Mouse (Mus musculus) brain, embryonic 14.5 days (tissue): ENCODE data around the gene Cuedc2. TPM values are rescaled to one million over a fixed set of nuclear protein-coding genes. Genes with fewer than 3 reads are reported as not detected.

Experiments
- DNase-seq: peaks from one replicate; pipeline ENCODE4 v3.0.0-alpha.2; 2011; ENCODE audit warnings: low read depth
- CTCF ChIP-seq: fragments of 200-500 bp; IDR thresholded peaks from 2 replicates; pipeline ENCODE4 v1.5.1; 2012; ENCODE audit warnings: inconsistent platforms, mild to moderate bottlenecking, moderate library complexity, borderline replicate concordance; ENCODE audit not compliant: insufficient read depth, insufficient read length; ENCODE audit errors: extremely low read depth
- POLR2A ChIP-seq: fragments of 200-500 bp; IDR thresholded peaks from 2 replicates; pipeline ENCODE4 v1.6.1; 2012; ENCODE audit warnings: mild to moderate bottlenecking, inconsistent platforms, borderline replicate concordance; ENCODE audit not compliant: poor library complexity, insufficient read depth, insufficient read length, severe bottlenecking; ENCODE audit errors: extremely low read depth
- polyA plus RNA-seq: library from polyadenylated mRNA; depleted of rRNA; stranded (reverse); fragments of >200 nt; gene quantifications from 2 replicates; pipeline ENCODE4 v1.2.3, GENCODE M21; 2012; rRNA removed

Gene Cuedc2
- 206 and 246 TPM in 2 replicates for polyA plus RNA-seq

DNA sequence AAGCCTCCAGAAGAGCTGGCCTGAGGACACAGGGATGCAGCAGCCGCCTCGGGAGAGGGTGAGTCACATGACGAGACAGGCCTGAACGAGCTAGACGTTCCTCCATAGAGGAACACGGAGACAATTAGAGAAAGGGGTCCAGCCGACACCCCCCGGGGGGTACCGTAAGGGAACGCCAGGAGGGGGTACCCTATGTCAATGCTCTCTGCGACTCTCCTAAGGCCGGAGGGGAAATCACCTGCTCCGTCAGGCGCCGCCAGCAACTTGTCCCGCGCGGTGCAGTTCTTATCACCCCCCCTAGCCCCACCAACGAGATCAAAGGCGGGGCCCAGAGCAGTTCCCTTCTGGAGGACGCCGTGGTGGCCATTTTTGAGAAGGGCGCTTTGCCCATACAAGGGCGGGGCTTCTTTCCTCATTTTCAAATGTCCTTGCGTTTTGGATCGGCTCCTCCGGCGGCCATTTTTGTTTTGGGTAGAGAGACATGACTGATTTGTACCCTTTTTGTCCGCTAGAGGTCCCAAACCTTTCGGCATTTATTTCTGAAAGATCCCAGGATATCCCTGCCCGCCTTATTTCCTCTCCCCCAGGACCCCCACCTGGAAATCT lies at the start of gene Cuedc2:
Gene Cuedc2 (minus strand): TSS at position 372 of the 606 bp plus-strand sequence.
- TF ChIP-seq POLR2A: peak; percentile 35; the same call in 1 of the 2 replicates
- TF ChIP-seq CTCF: peak; percentile 63
- peak; percentile 99 for DNase-seq

DNA sequence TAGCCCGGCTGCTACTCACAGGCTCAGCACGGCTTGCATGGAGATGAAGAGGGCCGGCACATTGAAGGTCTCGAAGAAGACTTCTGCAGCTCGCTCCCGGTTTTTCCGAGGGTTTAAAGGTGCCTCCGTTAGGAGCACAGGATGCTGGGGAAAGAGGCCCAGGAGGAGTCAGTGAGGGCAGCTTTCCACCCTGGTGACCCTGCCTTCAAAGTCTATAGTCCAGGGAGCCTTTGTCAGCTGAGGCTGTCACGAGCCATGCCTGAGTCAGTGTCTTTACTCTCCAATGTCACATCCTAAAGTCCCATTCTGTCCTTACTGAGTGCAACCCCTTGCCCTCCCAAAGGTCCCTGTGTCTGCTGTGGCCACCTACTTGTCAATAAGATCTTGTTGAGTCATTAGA lies 43.8 kb upstream of the Cuedc2 start:
- no peak for TF ChIP-seq POLR2A
- TF ChIP-seq CTCF: no peak

GRCm38 (mm10) chr19:46375891-46376290 lies 37.4 kb upstream of the Cuedc2 start:
- TF ChIP-seq CTCF (no peak), POLR2A (no peak)
- DNase-seq: no peak

More for the DNA sequence above, 43.8 kb upstream of the Cuedc2 start:
- DNase-seq: no peak

GRCm38 (mm10) chr19:46375489-46375888 lies 37.0 kb upstream of the Cuedc2 start:
- peak; percentile 83 for DNase-seq
- no peak for TF ChIP-seq POLR2A
- TF ChIP-seq CTCF: no peak

- DNase-seq: no peak
- TF ChIP-seq POLR2A: no peak
- no peak for TF ChIP-seq CTCF
Measured at GRCm38 (mm10) chr19:46374477-46375088, 36.1 kb upstream of the Cuedc2 start.

DNA sequence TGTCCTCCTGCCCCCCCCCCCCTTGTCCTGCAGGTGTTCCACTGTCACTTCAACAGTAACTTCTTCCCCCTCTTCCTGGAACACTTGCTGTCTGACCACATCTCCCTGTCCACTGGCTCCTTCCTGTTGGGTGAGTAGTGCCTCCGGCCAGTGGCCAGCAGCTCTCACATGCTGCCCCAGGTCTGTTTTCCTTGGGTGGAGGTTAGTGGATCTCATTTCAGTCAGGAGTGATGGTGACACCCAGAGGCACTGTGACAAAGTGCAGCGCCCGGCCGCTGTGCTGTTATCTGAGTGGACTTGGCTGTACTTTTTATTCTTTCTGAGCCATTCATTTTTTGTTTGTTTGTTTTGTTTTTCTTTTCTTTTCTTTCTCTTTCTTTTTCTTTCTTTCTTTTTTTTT lies 30.7 kb upstream of the Cuedc2 start:
- DNase-seq: peak; percentile 60
- peak; percentile 70 for TF ChIP-seq CTCF
- TF ChIP-seq POLR2A: no peak

- DNase-seq: no peak
- TF ChIP-seq POLR2A: no peak
- TF ChIP-seq CTCF: no peak
Measured at GRCm38 (mm10) chr19:46367798-46368590, 29.5 kb upstream of the Cuedc2 start.

DNA sequence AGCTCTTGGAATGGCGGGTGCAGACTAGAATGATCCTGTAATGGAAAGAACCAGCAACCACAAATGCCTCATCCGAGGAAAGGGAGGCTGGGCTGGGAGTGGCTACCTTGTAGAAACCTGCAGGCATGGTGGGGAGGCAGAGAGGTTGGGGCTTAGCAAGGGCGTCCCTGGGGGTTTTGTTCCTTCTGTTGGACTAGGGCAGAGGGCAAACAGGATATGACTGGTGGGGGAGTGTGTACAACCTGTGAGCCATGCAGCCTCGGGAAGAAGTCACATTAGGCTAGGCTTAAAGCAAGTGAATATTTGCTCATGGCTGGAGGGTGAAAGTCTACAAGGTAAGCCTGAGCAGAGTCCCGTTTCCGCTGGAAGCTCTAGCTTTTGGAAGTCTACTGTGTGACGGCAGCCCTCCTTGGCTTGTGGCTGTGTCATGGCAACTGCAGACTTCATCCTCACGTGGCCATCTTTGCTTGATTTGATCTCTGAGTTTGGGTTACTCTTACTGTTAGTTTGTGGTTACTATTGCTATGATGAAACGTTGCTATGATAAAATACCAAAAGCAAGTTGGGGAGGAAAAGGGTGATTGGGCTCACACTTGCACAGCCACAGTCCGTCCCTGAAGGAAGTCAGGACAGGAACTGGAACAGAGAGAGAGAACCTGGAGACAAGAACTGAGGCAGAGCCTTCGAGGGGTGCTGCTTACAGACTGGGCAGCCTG lies 24.9 kb upstream of the Cuedc2 start:
- TF ChIP-seq POLR2A (no peak), CTCF (no peak)
- DNase-seq: no peak

DNA sequence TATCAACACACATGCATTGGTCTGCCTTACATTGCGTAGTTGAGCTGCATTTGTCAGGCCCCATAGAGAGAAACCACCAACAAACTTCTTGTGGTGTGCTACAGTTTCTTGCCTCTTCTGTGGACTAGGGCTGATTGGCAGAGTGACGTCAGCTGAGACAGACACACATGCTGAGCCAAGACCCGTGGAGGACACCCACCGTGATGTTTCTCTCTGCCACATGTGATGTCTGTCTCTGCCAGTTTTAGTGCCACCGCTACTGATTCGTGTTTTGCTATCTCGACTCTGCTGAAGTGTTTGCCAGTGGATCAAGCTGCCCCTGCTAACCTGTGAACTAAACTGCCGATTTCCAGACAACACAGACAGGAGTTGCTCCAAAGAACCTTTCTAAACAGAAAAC lies 23.6 kb upstream of the Cuedc2 start:
- DNase-seq: no peak
- TF ChIP-seq POLR2A: no peak
- no peak for TF ChIP-seq CTCF

DNA sequence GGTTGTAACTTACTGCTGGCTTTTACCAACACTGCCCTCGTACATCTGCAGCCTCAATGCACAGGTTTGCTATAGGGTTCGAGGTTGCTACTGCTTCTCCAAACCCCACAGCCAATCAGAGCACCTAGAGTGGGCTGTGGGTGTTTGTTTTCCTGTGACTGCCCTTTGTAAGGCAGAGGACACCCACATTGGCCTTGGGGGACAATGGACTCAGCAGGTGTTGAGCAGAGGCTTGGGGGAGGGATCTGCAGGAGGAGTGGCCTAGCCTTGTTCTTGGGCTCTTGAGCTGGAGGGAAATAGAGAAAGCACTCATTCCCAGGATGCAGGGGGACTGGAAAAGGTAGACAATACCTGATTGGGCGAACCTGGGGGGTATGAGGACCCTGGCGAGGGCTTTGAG lies 19.9 kb upstream of the Cuedc2 start:
- TF ChIP-seq CTCF: no peak
- DNase-seq: no peak
